Mouse (Mus musculus): Measurements from ENCODE around the gene Pla2g16. TPM values are rescaled to one million over a fixed set of nuclear protein-coding genes. Genes with fewer than 3 reads are reported as not detected.
A peak's percentile ranks its signal among the peaks of the same experiment; 100 is the strongest.

Pla2g16 gene
- polyA plus RNA-seq, 1 experiment from 2014 or later = 5.5 TPM

DNA sequence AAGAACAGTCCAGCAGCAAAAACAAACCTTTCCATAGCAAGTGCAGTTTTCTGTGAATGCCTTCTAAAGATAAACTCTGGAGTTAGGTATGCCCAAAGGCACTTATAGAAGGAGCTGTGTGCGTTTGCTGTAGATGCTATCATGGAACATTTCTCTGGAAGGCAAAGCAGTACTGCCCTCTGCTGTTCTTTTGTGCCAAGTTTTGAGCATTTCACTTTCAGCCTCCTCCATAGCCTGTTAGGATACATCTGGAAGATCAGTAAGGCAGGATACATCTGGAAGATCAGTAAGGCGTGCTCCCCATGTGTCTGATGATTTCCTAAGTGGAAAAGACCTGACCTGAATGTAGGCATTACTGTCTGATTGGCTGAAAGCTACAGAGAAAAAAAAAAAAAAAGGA is 38.3 kb downstream of the Pla2g16 start:
- no peaks in the 10 kb centered on the region for H3K27me3 ChIP-seq (replicated peaks; ENCODE audit: control insufficient read depth, insufficient read depth, low read length)
- H3K9me3 ChIP-seq (replicated peaks; ENCODE audit: control insufficient read depth, low read length) = no peaks in the 10 kb centered on the region
- no peak overlapping the region for H3K4me2 ChIP-seq (ENCODE audit: low read length)
- ATAC-seq (no peak), DNase-seq (ENCODE audit: low spot score) (peak; percentile 64)
- H3K27ac ChIP-seq (ENCODE audit: low read depth, low read length) = no peak overlapping the region
- WGBS = 28% methylated on average over 2 of the region's 2 CpGs
- H3K36me3 ChIP-seq (ENCODE audit: control insufficient read depth, insufficient read depth, low read length) = no peaks in the 10 kb centered on the region
- no peak overlapping the region for H3K9ac ChIP-seq (ENCODE audit: low read length)
- no peaks in the 10 kb centered on the region for H3K4me1 ChIP-seq (ENCODE audit: control insufficient read depth, insufficient read depth, low read length)
- no peak overlapping the region for H3K4me3 ChIP-seq (ENCODE audit: low read depth, low read length)

DNA sequence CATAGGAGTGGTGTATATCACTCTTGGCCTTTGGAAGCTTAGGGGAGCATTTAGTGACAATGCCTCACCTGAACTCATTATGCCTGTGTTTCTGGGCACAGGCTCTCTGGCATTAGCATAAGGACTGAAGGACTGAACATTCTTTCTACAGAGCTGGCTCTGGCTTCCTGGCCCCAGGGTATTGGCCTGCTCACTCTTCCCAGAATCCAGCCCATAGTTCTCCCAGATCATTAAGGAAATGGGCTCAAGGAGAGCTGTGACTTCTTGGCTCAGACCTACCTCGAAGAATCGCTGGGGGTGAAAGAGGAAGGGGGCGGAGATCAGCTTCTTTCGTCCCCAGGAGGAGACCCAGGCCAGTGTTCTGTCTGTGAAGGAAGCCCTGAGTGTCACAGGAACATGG is 41.2 kb downstream of the Pla2g16 start:
- H3K4me2 ChIP-seq (ENCODE audit: low read length) = no peak overlapping the region
- H3K27me3 ChIP-seq (replicated peaks; ENCODE audit: control insufficient read depth, insufficient read depth, low read length) = no peaks in the 10 kb centered on the region
- H3K4me1 ChIP-seq (ENCODE audit: control insufficient read depth, insufficient read depth, low read length) = no peaks in the 10 kb centered on the region
- H3K9me3 ChIP-seq (replicated peaks; ENCODE audit: control insufficient read depth, low read length) = no peaks in the 10 kb centered on the region
- no peak overlapping the region for H3K27ac ChIP-seq (ENCODE audit: low read depth, low read length)
- H3K36me3 ChIP-seq (ENCODE audit: control insufficient read depth, insufficient read depth, low read length) = no peaks in the 10 kb centered on the region
- DNase-seq (ENCODE audit: low spot score) (no peak), ATAC-seq (no peak)
- H3K9ac ChIP-seq (ENCODE audit: low read length) = no peak overlapping the region
- no peak overlapping the region for H3K4me3 ChIP-seq (ENCODE audit: low read depth, low read length)
- WGBS = 75% methylated on average over 4 of the region's 4 CpGs

DNA sequence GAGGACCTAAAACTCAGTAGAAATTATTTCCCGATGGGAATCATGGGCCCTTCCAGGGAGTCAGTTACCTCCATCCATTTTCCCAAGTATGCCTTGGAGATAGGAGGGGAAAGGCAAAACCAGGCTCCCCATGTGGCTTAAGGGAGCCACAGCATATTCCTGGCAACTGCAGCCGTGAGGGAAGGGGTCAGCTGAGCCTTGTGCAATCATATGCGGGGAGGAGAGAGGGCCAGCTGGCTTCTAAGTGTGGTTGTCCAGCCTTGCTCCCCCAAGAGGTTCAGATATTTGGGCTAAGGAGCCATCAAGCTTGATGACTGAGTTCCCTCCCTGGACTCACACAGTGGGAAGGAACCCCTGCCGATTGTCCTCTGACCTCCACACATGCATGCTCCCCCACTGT is 44.3 kb downstream of the Pla2g16 start:
- Histone ChIP-seq H3K4me2 (ENCODE audit: low read length) (no peak overlapping the region), H3K9ac (ENCODE audit: low read length) (no peak overlapping the region), H3K36me3 (ENCODE audit: control insufficient read depth, insufficient read depth, low read length) (no peaks in the 10 kb centered on the region), H3K4me1 (ENCODE audit: control insufficient read depth, insufficient read depth, low read length) (peaks cover 8% of the 10 kb centered on the region), H3K27me3 (replicated peaks; ENCODE audit: control insufficient read depth, insufficient read depth, low read length) (no peaks in the 10 kb centered on the region), H3K27ac (ENCODE audit: low read depth, low read length) (no peak overlapping the region), H3K9me3 (replicated peaks; ENCODE audit: control insufficient read depth, low read length) (no peaks in the 10 kb centered on the region), H3K4me3 (ENCODE audit: low read depth, low read length) (no peak overlapping the region)
- DNase-seq (ENCODE audit: low spot score) = no peak
- no peak for ATAC-seq
- WGBS = 92% methylated on average over 4 of the region's 4 CpGs

DNA sequence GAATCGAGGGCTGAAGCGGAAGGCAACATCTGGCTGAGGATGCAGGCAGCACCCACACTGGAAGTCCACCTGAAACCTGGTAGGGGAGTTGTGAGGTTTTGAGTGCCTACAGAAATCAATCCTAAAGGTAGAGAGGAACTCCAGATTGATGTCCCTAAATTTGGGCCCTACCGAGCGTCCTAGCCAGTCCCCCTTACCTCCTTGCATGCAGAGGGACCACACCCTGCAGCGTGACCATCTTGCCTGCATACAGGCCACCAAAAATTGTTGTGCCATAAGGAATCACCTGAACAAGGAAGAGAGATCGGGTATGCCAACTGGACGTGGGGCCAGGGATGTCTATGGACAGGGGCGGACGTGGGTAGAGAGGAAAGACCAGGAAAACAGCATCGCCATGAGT is 46.8 kb downstream of the Pla2g16 start:
- peaks cover 21% of the 10 kb centered on the region for H3K4me1 ChIP-seq (ENCODE audit: control insufficient read depth, insufficient read depth, low read length)
- no peak overlapping the region for H3K4me2 ChIP-seq (ENCODE audit: low read length)
- no peak for DNase-seq (ENCODE audit: low spot score)
- ATAC-seq = no peak
- H3K27me3 ChIP-seq (replicated peaks; ENCODE audit: control insufficient read depth, insufficient read depth, low read length) = no peaks in the 10 kb centered on the region
- no peak overlapping the region for H3K27ac ChIP-seq (ENCODE audit: low read depth, low read length)
- H3K9ac ChIP-seq (ENCODE audit: low read length) = no peak overlapping the region
- no peaks in the 10 kb centered on the region for H3K9me3 ChIP-seq (replicated peaks; ENCODE audit: control insufficient read depth, low read length)
- 95% methylated on average over 10 of the region's 10 CpGs for WGBS
- no peak overlapping the region for H3K4me3 ChIP-seq (ENCODE audit: low read depth, low read length)
- no peaks in the 10 kb centered on the region for H3K36me3 ChIP-seq (ENCODE audit: control insufficient read depth, insufficient read depth, low read length)

DNA sequence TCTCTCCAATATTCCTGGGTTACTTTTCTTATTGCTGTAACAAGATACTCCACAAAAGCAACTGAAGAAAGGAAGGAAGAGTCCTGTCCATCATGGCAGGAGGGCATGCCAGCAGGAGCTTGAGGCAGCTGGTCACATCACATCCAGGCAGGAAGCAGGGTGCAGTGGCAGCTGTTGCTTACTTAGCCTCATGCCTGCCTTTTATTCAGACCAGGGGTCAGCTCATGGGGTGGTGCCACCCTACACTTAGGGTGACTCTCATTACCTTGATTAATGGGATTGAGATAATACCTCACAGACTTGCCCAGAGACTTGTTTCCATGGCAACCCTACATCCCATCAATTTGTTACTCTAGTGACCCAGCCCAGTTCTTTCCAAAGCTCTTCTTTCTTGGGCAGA is 47.8 kb downstream of the Pla2g16 start:
- peak overlapping the region; percentile 49; the same call in 1 of the 2 replicates for H3K27ac ChIP-seq (ENCODE audit: low read depth, low read length)
- no peaks in the 10 kb centered on the region for H3K9me3 ChIP-seq (replicated peaks; ENCODE audit: control insufficient read depth, low read length)
- no peaks in the 10 kb centered on the region for H3K36me3 ChIP-seq (ENCODE audit: control insufficient read depth, insufficient read depth, low read length)
- ATAC-seq (no peak), DNase-seq (ENCODE audit: low spot score) (peak; percentile 22)
- no peak overlapping the region for H3K9ac ChIP-seq (ENCODE audit: low read length)
- H3K4me2 ChIP-seq (ENCODE audit: low read length) = no peak overlapping the region
- H3K4me3 ChIP-seq (ENCODE audit: low read depth, low read length) = no peak overlapping the region
- H3K27me3 ChIP-seq (replicated peaks; ENCODE audit: control insufficient read depth, insufficient read depth, low read length) = no peaks in the 10 kb centered on the region
- peaks cover 21% of the 10 kb centered on the region for H3K4me1 ChIP-seq (ENCODE audit: control insufficient read depth, insufficient read depth, low read length)

GRCm38 (mm10) chr19:7605930-7606783 is 48.9 kb downstream of the Pla2g16 start:
- Histone ChIP-seq H3K27me3 (replicated peaks; ENCODE audit: control insufficient read depth, insufficient read depth, low read length) (no peaks in the 10 kb centered on the region), H3K27ac (ENCODE audit: low read depth, low read length) (peak overlapping the region; percentile 88), H3K36me3 (ENCODE audit: control insufficient read depth, insufficient read depth, low read length) (no peaks in the 10 kb centered on the region), H3K4me2 (ENCODE audit: low read length) (peak overlapping the region; percentile 62), H3K9me3 (replicated peaks; ENCODE audit: control insufficient read depth, low read length) (no peaks in the 10 kb centered on the region), H3K4me1 (ENCODE audit: control insufficient read depth, insufficient read depth, low read length) (peaks cover 21% of the 10 kb centered on the region), H3K9ac (ENCODE audit: low read length) (peak overlapping the region; percentile 35; the same call in 1 of the 2 replicates), H3K4me3 (ENCODE audit: low read depth, low read length) (peak overlapping the region; percentile 23)
- 0% methylated on average over 15 of the region's 15 CpGs for WGBS
- DNase-seq (ENCODE audit: low spot score) (peak; percentile 97), ATAC-seq (peak; percentile 93)

DNA sequence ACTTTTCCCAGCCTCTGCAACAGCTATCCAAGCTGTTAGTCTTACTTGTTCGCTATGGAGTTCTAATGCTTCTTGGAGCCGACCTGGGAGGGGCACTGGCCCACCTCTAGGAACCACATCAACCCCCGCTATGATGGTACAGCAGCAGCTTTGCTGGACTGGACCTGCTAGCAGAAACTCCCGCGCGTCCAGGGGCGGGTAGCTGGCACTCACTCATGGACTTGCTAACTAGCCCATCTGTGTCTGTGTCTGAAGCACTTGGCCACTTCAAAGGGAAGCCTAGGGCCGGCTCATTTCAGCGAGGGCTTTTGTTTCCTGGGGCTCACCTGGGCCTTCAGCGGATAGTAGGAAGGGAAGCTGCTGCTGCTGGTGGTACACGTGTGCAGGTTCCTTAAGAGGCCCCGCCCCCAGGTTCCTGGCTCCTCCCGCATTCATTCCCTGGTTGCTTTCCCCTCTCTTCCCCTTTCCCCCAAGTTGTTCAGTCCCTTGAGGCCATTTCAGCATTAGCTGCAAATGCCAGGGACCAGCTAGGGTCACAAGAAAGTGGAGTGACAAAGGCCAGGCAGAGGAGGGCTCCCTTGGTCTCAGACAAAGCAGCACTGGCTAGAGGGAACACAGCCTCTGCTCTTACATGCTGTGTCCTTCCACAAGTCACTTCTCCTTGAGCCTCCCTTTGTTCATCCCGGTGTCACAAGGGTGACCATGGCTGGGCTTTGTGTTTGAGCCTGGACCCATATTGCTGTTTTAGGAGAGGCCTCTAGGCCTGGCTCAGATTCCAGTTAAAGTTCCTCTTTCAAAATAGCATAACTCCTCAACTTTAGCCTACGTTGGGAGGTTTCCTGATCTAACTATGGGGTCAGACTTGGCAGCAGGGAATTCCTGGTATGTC is 49.8 kb downstream of the Pla2g16 start, which contains the start of gene Lgals12:
TSS of gene Lgals12 (minus strand) at position 393 of the 889 bp plus-strand sequence.
- no peaks in the 10 kb centered on the region for H3K9me3 ChIP-seq (replicated peaks; ENCODE audit: control insufficient read depth, low read length)
- H3K4me1 ChIP-seq (ENCODE audit: control insufficient read depth, insufficient read depth, low read length) = peaks cover 21% of the 10 kb centered on the region
- H3K27me3 ChIP-seq (replicated peaks; ENCODE audit: control insufficient read depth, insufficient read depth, low read length) = 0 out of 2 replicates have a peak, but pooled peaks cover 4% of the 10 kb centered on the region
- peak within 1 kb of the TSS; percentile 35; the same call in 1 of the 2 replicates for H3K9ac ChIP-seq (ENCODE audit: low read length)
- peak within 1 kb of the TSS; percentile 62 for H3K4me2 ChIP-seq (ENCODE audit: low read length)
- peak within 1 kb of the TSS; percentile 23 for H3K4me3 ChIP-seq (ENCODE audit: low read depth, low read length)
- H3K36me3 ChIP-seq (ENCODE audit: control insufficient read depth, insufficient read depth, low read length) = no peaks in the 10 kb centered on the region
- WGBS = 7% methylated on average over 15 of the region's 15 CpGs
- DNase-seq (ENCODE audit: low spot score) (peak; percentile 66), ATAC-seq (peak; percentile 36)
- peak within 1 kb of the TSS; percentile 88 for H3K27ac ChIP-seq (ENCODE audit: low read depth, low read length)

DNA sequence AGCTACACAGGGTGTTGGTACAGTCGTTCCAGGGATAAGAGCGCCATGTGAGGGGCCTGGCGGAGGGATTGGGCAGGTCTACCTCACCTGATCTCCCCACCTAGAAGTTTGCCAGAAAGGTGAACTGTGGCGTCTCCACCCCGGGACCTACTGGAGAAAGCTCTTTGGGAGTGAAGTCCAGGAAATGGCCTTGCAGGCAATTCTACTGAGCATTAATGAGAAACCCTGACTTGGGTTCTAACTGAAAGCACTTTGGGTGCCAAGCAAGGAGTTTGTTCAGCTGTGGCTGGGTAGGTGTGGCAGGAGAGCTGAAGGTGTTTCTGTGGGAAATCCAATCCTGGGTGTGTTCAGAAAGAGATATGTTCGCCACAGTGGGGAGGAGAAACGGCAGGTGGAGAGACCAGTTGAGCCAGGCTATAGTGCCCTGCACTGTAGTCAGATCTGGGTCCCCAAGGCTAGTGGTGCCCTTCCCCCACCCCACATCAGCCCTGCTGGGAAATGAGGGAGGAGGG is 50.5 kb downstream of the Pla2g16 start:
- H3K9me3 ChIP-seq (replicated peaks; ENCODE audit: control insufficient read depth, low read length) = no peaks in the 10 kb centered on the region
- peak overlapping the region; percentile 88 for H3K27ac ChIP-seq (ENCODE audit: low read depth, low read length)
- ATAC-seq = no peak
- no peak overlapping the region for H3K4me2 ChIP-seq (ENCODE audit: low read length)
- no peaks in the 10 kb centered on the region for H3K36me3 ChIP-seq (ENCODE audit: control insufficient read depth, insufficient read depth, low read length)
- DNase-seq (ENCODE audit: low spot score) = no peak
- 83% methylated on average over 7 of the region's 7 CpGs for WGBS
- 0 out of 2 replicates have a peak, but pooled peaks cover 9% of the 10 kb centered on the region for H3K27me3 ChIP-seq (replicated peaks; ENCODE audit: control insufficient read depth, insufficient read depth, low read length)
- H3K4me3 ChIP-seq (ENCODE audit: low read depth, low read length) = no peak overlapping the region
- H3K9ac ChIP-seq (ENCODE audit: low read length) = no peak overlapping the region
- H3K4me1 ChIP-seq (ENCODE audit: control insufficient read depth, insufficient read depth, low read length) = peaks cover 21% of the 10 kb centered on the region

Measured in forebrain, embryonic 14.5 days (tissue).